Mouse (Mus musculus): Measurements from ENCODE around the gene Maml1.

- TF ChIP-seq HCFC1 (IDR thresholded peaks at IDR 0.05; ENCODE audit: borderline replicate concordance, insufficient read depth, low read length) (no peak), ZNF384 (IDR thresholded peaks at IDR 0.05; ENCODE audit: low read depth, low read length) (no peak), MAFK (IDR thresholded peaks at IDR 0.05; ENCODE audit: insufficient read depth, low read depth, low read length) (no peak)
Measured at GRCm38 (mm10) chr11:50231411-50231810, 60.7 kb downstream of the Maml1 start.

Measured in ES-E14 (cell line).